8 mouse cellular contexts compared by ENCODE assay signal in genomic region chr5:102110031-102110430, GRCm38 (mm10). TPM values are rescaled to one million over a fixed set of nuclear protein-coding genes. Genes with fewer than 3 reads are reported as not detected.
DNase-seq lines count a peak whose midpoint lies in the region.

No protein-coding gene starts in this region.

- DNase-seq in cerebellum, adult 9-11 months = peak; percentile 36
- no peak for DNase-seq in cerebellum, postnatal 14 days
- DNase-seq in frontal cortex, postnatal 10 days (ENCODE audit: low spot score in 2 of 2) = peak; percentile 49 to 74
- peak; percentile 85 to 86 for DNase-seq in left cerebral cortex, adult 18-20 months (ENCODE audit: low spot score in 2 of 2)
- DNase-seq in right cerebral cortex, adult 2 months (ENCODE audit: low spot score in 2 of 2) = peak; percentile 83 to 86
- DNase-seq in heart, adult 18-20 months = no peak
- no peak for DNase-seq in gastrocnemius, postnatal 10 days
- no peak for DNase-seq in urinary bladder, postnatal 36 days (ENCODE audit: low spot score in 2 of 2)

RNA-seq across cellular contexts. Expression of gene Wdfy3, which starts 40.3 kb away (rescaled TPM):
- 100 to 1,000 TPM; 127 TPM for total RNA-seq in left cerebral cortex, adult 18-20 months (2021)
- 10 to 100 TPM; 27.1 to 30.2 TPM for total RNA-seq in heart, adult 18-20 months (2021)
- 10 to 100 TPM; 26.0 to 33.0 TPM for total RNA-seq in gastrocnemius, postnatal 10 days (2021)

Comparison
In these comparisons a context has a peak if more than half of its experiments do, and no peak if none do; other contexts are left out.
1. DNase-seq: peak in cerebellum, adult 9-11 months (single experiment), frontal cortex, postnatal 10 days (2 of 2), left cerebral cortex, adult 18-20 months (2 of 2) and right cerebral cortex, adult 2 months (2 of 2); none in cerebellum, postnatal 14 days (0 of 2), heart, adult 18-20 months (0 of 2), gastrocnemius, postnatal 10 days (single experiment) and urinary bladder, postnatal 36 days (0 of 2).